Mouse (Mus musculus): Measurements from ENCODE around the gene Macrod1.

Macrod1 gene

GRCm38 (mm10) chr19:7195900-7196728, 139.5 kb downstream of the Macrod1 start:
- DNase-seq (ENCODE audit: low read depth, low spot score) = no peak

DNA sequence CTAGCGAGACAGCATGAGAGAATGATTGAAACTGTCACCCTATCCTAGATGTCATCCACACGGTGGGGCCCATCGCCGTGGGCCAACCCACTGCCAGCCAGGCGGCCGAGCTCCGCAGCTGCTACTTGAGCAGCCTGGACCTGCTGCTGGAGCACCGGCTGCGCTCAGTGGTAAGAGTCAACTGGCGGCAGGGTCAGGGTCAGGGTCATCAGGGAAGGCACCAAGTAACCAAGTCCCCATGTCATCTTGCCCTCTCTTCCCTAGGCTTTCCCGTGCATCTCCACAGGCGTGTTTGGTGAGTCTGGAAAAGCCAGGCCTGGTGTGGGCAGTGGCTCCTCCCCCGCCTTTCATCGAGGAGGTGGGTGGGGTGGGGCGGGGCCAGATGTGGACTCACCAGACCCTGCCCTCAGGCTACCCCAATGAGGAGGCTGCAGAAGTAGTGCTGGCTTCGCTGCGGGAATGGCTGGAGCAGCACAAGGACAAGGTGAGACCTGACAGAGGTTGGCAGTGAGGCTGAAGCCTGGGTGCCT, 140.2 kb downstream of the Macrod1 start:
- no peak for DNase-seq (ENCODE audit: low read depth, low spot score)

DNA sequence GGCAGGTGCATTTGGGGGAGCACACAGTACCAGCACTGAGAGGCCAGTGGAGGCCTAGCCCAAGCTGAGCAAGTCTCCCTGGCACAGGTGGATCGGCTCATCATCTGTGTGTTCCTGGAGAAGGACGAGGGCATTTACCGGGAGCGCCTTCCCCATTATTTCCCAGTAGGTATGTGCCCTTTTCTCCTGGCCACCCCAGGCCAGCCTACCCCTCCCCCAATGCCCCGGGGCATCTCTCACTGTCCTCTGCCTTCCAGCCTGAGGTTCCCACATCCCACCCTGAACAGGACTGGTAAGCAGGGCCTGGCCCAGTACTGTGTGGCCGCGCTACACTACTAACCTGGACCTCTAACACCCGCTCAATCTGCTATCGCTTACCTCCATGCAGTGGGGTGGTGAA, 140.8 kb downstream of the Macrod1 start:
- DNase-seq (ENCODE audit: low read depth, low spot score) = no peak

GRCm38 (mm10) chr19:7199089-7199488, 142.5 kb downstream of the Macrod1 start:
- DNase-seq (ENCODE audit: low read depth, low spot score) = no peak

DNA sequence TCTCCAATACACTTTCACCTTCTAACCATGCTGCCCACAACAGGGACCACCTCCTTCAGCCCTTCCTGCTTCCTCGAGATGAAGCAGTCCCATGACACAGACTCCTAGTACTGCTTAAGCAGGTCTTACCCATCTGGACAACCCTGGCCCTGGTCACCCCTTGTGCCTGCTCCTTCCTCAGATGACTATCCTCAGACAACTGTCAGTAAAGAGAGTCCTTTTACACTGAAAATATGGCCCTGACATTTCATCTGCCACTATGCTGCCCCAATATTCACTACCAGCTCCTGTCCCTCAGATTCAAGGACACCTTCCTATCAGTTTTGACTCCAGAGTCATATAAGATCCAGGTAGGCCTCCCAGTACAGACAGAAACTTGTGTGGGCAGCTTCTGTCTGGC, 143.8 kb downstream of the Macrod1 start:
- DNase-seq (ENCODE audit: low read depth, low spot score) = no peak

DNA sequence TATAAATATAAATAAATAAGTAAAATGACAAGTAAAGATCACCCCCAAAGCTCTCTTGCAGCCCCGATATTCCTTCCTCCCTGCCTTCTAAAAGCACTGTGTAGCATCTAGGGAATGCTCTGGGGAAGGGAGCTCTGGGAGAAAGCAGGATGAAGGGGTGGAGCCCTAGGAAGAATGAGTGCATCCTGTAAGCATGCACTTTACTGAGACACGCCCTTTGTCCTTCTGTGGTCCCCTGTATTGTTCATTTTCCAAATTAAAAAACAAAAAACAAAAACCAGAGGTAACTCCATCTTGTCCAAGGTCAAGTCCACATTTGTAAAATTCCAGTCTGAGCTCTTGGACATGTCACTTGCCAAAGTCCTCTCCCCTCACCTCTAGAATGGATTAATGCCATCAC, 148.3 kb downstream of the Macrod1 start:
- no peak for DNase-seq (ENCODE audit: low read depth, low spot score)

DNA sequence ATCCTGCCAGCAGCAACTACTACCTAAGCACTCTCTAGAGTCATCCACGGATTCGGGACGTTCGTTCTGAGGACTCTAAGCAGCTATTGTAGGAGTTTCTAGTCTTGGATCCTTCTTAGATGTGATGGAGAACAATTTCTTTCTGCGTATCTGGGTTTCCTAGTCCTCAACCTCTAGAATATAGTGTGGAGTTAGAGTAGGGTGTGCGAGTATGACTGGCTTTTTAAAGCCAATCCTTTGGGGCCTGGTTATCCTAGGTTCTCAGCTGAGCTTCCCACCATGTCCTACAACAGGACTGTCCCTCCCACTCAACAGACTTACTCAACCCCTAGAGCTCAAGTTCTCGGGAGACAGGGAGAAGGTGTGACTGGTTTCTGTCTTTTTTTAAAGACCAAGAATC, 148.7 kb downstream of the Macrod1 start:
- no peak for DNase-seq (ENCODE audit: low read depth, low spot score)

DNA sequence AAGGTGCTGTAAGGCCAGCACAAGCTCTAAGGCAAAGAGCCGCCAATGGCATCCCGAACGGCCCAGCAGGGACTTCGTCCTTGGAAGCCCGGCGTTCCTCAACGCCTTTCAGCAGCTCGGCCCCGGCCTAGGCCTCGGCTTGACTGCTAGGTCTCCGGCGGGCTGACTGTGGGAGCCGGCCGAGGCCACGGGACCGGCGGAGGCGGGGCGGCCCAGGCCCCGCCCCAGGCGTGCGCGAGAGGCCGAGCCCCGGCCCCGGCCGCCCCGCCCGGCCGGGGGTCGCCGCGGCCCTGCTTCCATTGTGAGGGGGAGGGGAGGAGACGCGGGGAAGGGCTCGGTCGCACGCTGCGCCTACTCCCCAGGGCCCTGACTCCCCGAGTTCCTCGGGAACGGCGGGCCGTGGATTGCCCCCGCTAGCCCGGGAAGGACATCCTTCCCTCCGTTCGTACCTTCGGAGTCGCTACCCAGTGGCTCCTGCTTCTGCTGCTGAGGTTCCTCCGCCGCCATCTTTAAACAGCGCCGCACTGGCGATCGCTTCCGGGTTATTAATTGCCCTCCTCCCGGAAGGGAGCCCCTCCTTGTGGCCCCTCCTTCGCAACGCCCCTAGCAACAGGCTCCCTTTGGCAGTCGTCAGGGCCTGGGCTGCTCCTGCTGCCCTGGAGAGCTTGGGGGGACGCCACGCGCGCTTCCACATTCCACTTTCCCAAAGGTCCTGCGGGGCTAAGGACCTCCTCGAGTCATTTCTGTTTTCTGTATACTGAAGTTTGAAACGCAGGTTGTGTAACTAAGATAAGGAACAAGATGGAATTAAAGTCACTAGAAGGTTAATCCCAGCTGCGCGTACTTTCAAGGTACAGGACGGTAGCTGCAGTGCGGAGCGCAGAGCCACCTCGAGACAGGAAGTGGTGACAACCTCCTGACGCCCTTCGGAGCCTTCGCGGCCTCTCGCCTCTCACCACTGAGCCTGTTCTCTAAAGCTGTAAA, 149.4 kb downstream of the Macrod1 start, which contains the start of gene Otub1:
Gene Otub1 (minus strand): TSS at position 564 of the 984 bp plus-strand sequence.
- peak; percentile 84 for DNase-seq (ENCODE audit: low read depth, low spot score)

- DNase-seq (ENCODE audit: low read depth, low spot score) = no peak
These were observed 153.5 kb downstream of the Macrod1 start for GRCm38 (mm10) chr19:7209907-7210646.

DNA sequence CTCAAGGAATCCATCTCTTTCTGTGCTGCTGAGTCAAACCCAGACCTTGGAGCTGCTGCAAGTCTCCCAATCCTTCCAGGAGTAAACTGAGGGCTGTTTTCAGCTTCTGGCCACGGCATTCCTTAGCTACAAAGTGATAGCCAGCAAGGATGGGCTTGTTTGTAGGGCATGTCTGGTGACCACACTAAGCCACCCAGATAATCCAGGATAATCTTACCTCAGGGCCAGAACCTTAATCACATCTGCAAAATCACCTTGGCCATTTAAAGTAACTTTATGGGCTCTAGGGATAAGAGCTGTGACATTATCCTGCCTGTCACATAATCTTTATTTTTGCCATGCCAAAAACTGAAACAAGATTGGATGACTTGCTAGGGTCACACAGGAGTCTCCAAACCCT, 155.6 kb downstream of the Macrod1 start:
- peak; percentile 75 for DNase-seq (ENCODE audit: low read depth, low spot score)

DNA sequence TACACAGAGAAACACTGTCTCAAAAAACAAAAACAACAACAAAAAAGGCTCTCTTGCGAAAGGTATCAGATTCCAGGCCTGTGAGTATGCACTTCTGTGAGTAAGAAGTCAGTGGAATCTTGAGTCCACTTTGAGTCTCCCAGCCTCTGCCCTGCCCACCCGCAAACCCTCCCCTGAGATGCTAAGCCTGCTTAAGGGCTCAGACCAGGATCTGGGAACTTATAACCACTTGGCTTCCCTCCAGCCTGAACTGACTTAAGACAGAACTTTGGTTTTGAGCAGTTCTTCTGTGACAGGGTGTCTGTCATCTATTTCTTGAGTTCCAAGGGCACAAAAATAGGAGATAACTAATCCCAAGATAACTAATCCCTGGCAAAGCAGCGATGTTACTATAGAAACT, 156.4 kb downstream of the Macrod1 start:
- DNase-seq (ENCODE audit: low read depth, low spot score) = peak; percentile 57

GRCm38 (mm10) chr19:7214484-7214883, 157.9 kb downstream of the Macrod1 start:
- DNase-seq (ENCODE audit: low read depth, low spot score) = no peak

GRCm38 (mm10) chr19:7217162-7217925, 160.7 kb downstream of the Macrod1 start, which contains the start of gene Cox8a:
TSS of gene Cox8a (minus strand) at chr19:7217616.
- DNase-seq (ENCODE audit: low read depth, low spot score) = peak; percentile 96

- no peak for DNase-seq (ENCODE audit: low read depth, low spot score)
These were observed 161.3 kb downstream of the Macrod1 start for GRCm38 (mm10) chr19:7217926-7218267.

DNA sequence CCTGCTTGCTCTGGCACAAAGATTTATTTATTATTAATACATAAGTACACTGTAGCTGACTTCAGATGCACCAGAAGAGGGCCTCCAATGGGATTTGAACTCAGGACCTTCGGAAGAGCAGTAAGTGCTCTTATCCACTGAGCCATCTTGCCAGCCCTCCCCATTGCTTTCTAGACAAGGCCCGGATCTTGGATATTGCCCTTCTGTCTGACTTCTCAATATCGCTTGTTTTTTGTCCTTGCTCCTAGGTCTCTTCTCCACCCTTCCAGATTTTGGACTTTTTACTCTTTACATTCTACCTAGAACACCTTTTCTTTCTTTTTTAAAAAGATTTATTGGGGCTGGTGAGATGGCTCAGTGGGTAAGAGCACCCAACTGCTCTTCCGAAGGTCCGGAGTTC, 162.1 kb downstream of the Macrod1 start:
- DNase-seq (ENCODE audit: low read depth, low spot score) = no peak

DNA sequence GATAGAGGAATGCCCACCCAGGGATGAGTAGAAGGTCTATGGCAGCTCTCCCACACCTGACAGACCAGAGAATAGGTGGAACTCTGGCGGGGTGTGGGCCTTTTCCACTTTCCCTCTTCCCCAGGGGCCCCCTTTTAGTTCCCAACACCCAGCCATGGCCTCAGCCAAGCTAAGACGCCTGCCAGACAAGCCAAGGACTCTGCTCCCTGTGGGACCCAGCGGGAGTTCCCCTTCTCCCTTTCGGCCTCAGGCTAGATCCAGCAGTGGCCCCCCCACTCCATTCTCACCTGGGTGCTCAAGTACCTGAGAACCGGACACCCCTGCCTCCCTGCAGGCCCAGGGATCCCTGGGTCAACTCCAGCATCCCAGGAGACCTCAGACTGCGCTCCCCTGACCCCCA, 165.6 kb downstream of the Macrod1 start:
- DNase-seq (ENCODE audit: low read depth, low spot score) = no peak

DNA sequence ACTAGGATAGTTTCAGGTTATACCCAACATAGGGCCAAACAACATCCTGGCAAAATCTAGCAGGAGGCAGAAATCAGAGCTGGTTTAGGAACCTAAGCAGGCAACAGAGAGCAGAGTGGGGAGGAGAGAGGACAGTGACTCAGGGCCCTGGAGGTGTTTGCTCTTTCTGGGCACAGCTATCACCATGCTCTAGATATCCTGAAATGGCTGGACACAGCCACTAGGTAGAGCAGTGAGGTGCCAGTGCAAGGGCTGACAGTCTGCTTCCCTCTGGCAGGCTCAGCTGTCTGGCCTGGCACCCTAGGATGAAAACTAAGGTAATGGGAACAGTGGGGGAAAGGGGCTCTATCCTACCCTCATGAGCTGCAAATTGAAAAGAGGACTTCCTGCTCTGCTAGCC, 166.9 kb downstream of the Macrod1 start:
- no peak for DNase-seq (ENCODE audit: low read depth, low spot score)

DNA sequence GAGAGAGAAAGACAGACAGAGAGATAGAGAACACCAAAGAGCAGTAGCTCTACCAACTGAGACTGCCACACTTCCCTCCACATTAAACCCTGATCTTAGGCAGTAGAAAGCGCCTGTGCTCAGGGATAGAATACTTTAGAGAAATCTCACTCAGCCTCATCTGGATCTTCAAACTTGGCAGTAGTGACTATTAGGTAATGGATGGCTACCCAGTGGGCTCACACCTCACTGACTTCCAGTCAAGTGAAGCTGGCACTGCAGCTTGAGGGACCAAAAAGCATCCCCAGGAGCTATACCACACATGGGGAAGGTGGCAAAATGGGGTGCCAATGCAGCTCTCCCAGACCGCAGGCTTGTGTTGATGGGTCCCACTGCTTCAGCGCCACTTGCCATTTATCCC, 167.6 kb downstream of the Macrod1 start:
- no peak for DNase-seq (ENCODE audit: low read depth, low spot score)

DNA sequence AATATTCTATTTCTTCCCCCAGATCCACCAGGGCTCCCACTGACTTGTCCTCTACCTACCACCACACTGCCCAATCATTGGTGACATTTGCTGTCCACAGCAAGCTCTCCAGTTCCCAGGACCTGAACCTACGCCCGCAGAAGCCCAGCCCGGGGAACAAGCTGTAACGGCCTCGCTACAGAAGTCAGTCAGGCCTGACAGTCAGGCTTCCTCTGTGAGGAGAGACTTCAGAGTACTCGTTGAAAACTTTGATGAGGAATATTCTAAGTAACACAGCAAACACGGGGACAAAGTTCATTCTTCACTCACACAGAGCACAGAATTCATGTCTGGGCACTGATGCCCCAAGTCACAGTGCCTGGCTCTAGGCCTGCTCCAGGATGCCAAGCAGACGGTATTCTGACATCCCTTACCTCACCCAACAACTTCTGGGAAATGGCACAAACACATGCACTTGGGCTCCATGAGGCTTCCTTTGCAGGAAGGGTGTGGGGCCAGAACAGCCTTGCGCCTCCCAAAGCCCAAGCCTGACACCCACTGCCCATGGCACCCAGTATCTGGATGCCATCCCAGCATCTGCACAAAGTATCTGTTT, 168.6 kb downstream of the Macrod1 start:
- no peak for DNase-seq (ENCODE audit: low read depth, low spot score)

DNA sequence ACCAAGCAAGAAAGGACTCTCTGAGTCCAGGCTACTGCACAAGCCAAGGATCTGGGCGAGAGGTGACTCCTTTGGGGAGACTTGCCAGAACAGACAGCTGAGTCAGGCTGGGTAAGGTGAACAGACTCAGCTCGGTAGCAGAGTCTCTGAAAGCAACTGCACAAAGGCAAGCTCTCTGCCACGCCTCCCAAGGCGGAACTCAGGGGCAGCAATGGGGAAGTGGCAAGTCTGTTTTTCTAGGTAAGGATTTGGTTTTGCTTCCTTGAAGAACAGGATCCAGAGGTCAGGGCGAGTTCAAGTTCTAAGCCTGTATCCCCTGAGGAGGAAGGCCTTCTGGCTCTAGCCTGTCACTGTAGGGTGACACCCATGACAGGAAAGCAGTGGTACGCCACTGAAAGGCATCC, 169.9 kb downstream of the Macrod1 start:
- no peak for DNase-seq (ENCODE audit: low read depth, low spot score)
